Comparison of ENCODE assay signal across 8 mouse cellular contexts in genomic region chr4:22357266-22357930, GRCm38 (mm10). TPM values are rescaled to one million over a fixed set of nuclear protein-coding genes. Genes with fewer than 3 reads are reported as not detected.
DNase-seq lines count a peak whose midpoint lies in the region; ATAC-seq and TF ChIP-seq lines count a peak whose summit lies in the region.

Gene Fbxl4 (plus strand): TSS chr4:22357543.

- TF ChIP-seq CTCF in G1E (IDR thresholded peaks at IDR 0.05; ENCODE audit: low read depth, low read length): no peak
- TF ChIP-seq CTCF in forebrain, postnatal 0 days (IDR thresholded peaks at IDR 0.05; ENCODE audit: low read depth): no peak

- peak within 1 kb of the TSS; percentile 92 for H3K4me3 ChIP-seq in G1E (ENCODE audit: low read depth, low read length)
- H3K4me3 ChIP-seq in forebrain, postnatal 0 days (ENCODE audit: low read depth, low read length): peak within 1 kb of the TSS; percentile 59
- peak within 1 kb of the TSS; percentile 78 for H3K4me3 ChIP-seq in lung, embryonic 15.5 days

- H3K27ac ChIP-seq in forebrain, postnatal 0 days (ENCODE audit: low read depth, low read length): peak within 1 kb of the TSS; percentile 92
- H3K27ac ChIP-seq in lung, embryonic 15.5 days: peak within 1 kb of the TSS; percentile 98

- H3K36me3 ChIP-seq in G1E (replicated peaks): peaks cover 11% of the 10 kb centered on the region
- H3K36me3 ChIP-seq in forebrain, postnatal 0 days (ENCODE audit: insufficient read depth): no peaks in the 10 kb centered on the region
- no peaks in the 10 kb centered on the region for H3K36me3 ChIP-seq in lung, embryonic 15.5 days

- ATAC-seq in G1E (ENCODE audit: extremely low read depth, insufficient number of reproducible peaks, low FRiP score, poor library complexity, severe bottlenecking): peak; percentile 69
- ATAC-seq in forebrain, postnatal 0 days: peak; percentile 96
- ATAC-seq in lung, embryonic 15.5 days (ENCODE audit: borderline replicate concordance, extremely low read depth, low FRiP score, low TSS enrichment): peak; percentile 98

- peak; percentile 92 for DNase-seq in G1E (ENCODE audit: low spot score)
- peak; percentile 82 to 88 for DNase-seq in cerebellum, adult 18-20 months
- DNase-seq in forebrain, postnatal 0 days: peak; percentile 86
- peak; percentile 87 for DNase-seq in heart, postnatal 4 days
- peak; percentile 71 to 81 for DNase-seq in layer of hippocampus, adult 8-10 months (ENCODE audit: low spot score in 2 of 2)
- DNase-seq in ovary, adult 18-20 months (ENCODE audit: low spot score): peak; percentile 82
- DNase-seq in thymus, postnatal 0 days (ENCODE audit: low spot score): peak; percentile 89

- peaks cover 21% of the 10 kb centered on the region for H3K4me1 ChIP-seq in G1E (ENCODE audit: insufficient read depth, low read depth, low read length)
- H3K4me1 ChIP-seq in forebrain, postnatal 0 days (ENCODE audit: insufficient read depth): no peaks in the 10 kb centered on the region
- peaks cover 12% of the 10 kb centered on the region; the same call in 1 of the 2 replicates for H3K4me1 ChIP-seq in lung, embryonic 15.5 days

- H3K9me3 ChIP-seq in G1E (replicated peaks): peaks cover 9% of the 10 kb centered on the region
- no peaks in the 10 kb centered on the region for H3K9me3 ChIP-seq in forebrain, postnatal 0 days (ENCODE audit: low read length)
- no peaks in the 10 kb centered on the region for H3K9me3 ChIP-seq in lung, embryonic 15.5 days

- H3K9ac ChIP-seq in forebrain, postnatal 0 days: peak within 1 kb of the TSS; percentile 85
- H3K9ac ChIP-seq in lung, embryonic 15.5 days: peak within 1 kb of the TSS; percentile 81

- no peaks in the 10 kb centered on the region for H3K27me3 ChIP-seq in G1E (ENCODE audit: insufficient read depth, low read length)
- no peaks in the 10 kb centered on the region for H3K27me3 ChIP-seq in forebrain, postnatal 0 days (ENCODE audit: insufficient read depth, low read length)
- H3K27me3 ChIP-seq in lung, embryonic 15.5 days: no peaks in the 10 kb centered on the region

- peak within 1 kb of the TSS; percentile 71 for H3K4me2 ChIP-seq in forebrain, postnatal 0 days (ENCODE audit: low read depth)
- peak within 1 kb of the TSS; percentile 72 for H3K4me2 ChIP-seq in lung, embryonic 15.5 days

- WGBS in forebrain, postnatal 0 days: under 1% methylated on average over 49 of the region's 62 CpGs
- WGBS in lung, embryonic 15.5 days: under 1% methylated on average over 53 of the region's 62 CpGs

RNA-seq across cellular contexts. Expression of gene Fbxl4, which starts in this region (rescaled TPM):
- 15.4 and 16.4 TPM in 2 replicates for total RNA-seq in G1E (2014; fragmentation: Nextera tagmentation)
- 10.3 and 10.5 TPM in 2 replicates for total RNA-seq in G1E (2017)
- 1.4 and 1.7 TPM in 2 replicates for polyA plus RNA-seq in G1E (2012)
- total RNA-seq in forebrain, postnatal 0 days (2014; rRNA removed): 26.0 and 26.7 TPM in 2 replicates
- 10.9 and 13.7 TPM in 2 replicates for polyA plus RNA-seq in forebrain, postnatal 0 days (2015; fragmentation: Nextera tagmentation; extraction: Ambion mirVana)
- total RNA-seq in heart, postnatal 4 days (2021): 10 to 100 TPM; 14.8 to 15.6 TPM
- total RNA-seq in layer of hippocampus, adult 8-10 months (2022): 10 to 100 TPM; 15.5 to 19.6 (median 18.6) TPM
- 11.0 and 11.8 TPM in 2 replicates for polyA plus RNA-seq in lung, embryonic 15.5 days (2015; fragmentation: Nextera tagmentation; extraction: Ambion mirVana)
- 13.6 and 13.8 TPM in 2 replicates for polyA plus RNA-seq in thymus, postnatal 0 days (2015; fragmentation: Nextera tagmentation; extraction: Ambion mirVana)

Comparison
In these comparisons a context has a peak if more than half of its experiments do, and no peak if none do; other contexts are left out.
1. Peak in every context shown above with its lines: DNase-seq, ATAC-seq, H3K4me3 ChIP-seq and H3K27ac ChIP-seq.